Mouse (Mus musculus) hindbrain, embryonic 15.5 days (tissue): ENCODE data around the gene Igfbp5. TPM values are rescaled to one million over a fixed set of nuclear protein-coding genes. Genes with fewer than 3 reads are reported as not detected.

Experiments used
- ATAC-seq: fragments of 200-750 bp; cut with Nextera tagmentation; 2 replicates; pipeline ENCODE4 v1.8.0; 2017; ENCODE audit warnings: low read depth, moderate number of reproducible peaks, moderate TSS enrichment; ENCODE audit not compliant: low FRiP score
- H3K27ac ChIP-seq: fragments of 300-500 bp; sonication (generic); replicated peaks from 2 replicates; pipeline ENCODE4 v1.5.1; 2015; ENCODE audit warnings: mild to moderate bottlenecking, inconsistent platforms
- H3K27me3 ChIP-seq: fragments of 300-500 bp; sonication (generic); 2 replicates; pipeline ENCODE4 v1.6.1; 2015; ENCODE audit warnings: control low read depth, inconsistent platforms
- H3K36me3 ChIP-seq: fragments of 300-500 bp; sonication (generic); 2 replicates; pipeline ENCODE4 v1.6.1; 2015; ENCODE audit warnings: control low read depth, inconsistent platforms
- H3K4me1 ChIP-seq: fragments of 300-500 bp; sonication (generic); replicated peaks from 2 replicates; pipeline ENCODE4 v1.6.1; 2015; ENCODE audit warnings: control low read depth, inconsistent platforms
- H3K4me2 ChIP-seq: fragments of 300-500 bp; sonication (generic); 2 replicates; pipeline ENCODE4 v1.6.1; 2015; ENCODE audit warnings: moderate library complexity, mild to moderate bottlenecking, inconsistent platforms
- H3K4me3 ChIP-seq: fragments of 300-500 bp; sonication (generic); 2 replicates; pipeline ENCODE4 v1.5.1; 2015; ENCODE audit warnings: mild to moderate bottlenecking, inconsistent platforms
- H3K9ac ChIP-seq: fragments of 300-500 bp; sonication (generic); 2 replicates; pipeline ENCODE4 v1.6.1; 2015; ENCODE audit warnings: inconsistent platforms
- H3K9me3 ChIP-seq: fragments of 300-500 bp; sonication (generic); 2 replicates; pipeline ENCODE4 v1.6.1; 2016; ENCODE audit warnings: control low read depth, inconsistent platforms
- WGBS: fragments of 180-500 bp; shearing (Covaris S2); methylation state at CpG from one replicate; pipeline ENCODE4 v1.1.7; 2015; 5-methylcytosine and 5-hydroxymethylcytosine counted together
- polyA plus RNA-seq: library from polyadenylated mRNA; unstranded; fragments of >200 nt; fragmentation: Nextera tagmentation; extraction: Ambion mirVana; gene quantifications from 2 replicates; pipeline ENCODE4 v1.2.1, GENCODE M21; 2015

The Igfbp5 gene
- polyA plus RNA-seq, 1 experiment from 2014 or later: 56.5 TPM

GRCm38 (mm10) chr1:72866417-72866816 lies 8.3 kb downstream of the Igfbp5 start:
- Histone ChIP-seq H3K9ac (no peak overlapping the region), H3K36me3 (no peaks in the 10 kb centered on the region), H3K27ac (0 out of 2 replicates have a peak overlapping the region, but pooled peaks have one; percentile 10), H3K9me3 (no peaks in the 10 kb centered on the region), H3K4me1 (peaks cover 31% of the 10 kb centered on the region), H3K4me2 (no peak overlapping the region), H3K4me3 (no peak overlapping the region), H3K27me3 (0 out of 2 replicates have a peak, but pooled peaks cover 4% of the 10 kb centered on the region)
- ATAC-seq: no peak
- 50% methylated on average over 5 of the region's 5 CpGs for WGBS

GRCm38 (mm10) chr1:72865900-72866299 lies 8.8 kb downstream of the Igfbp5 start:
- ATAC-seq: no peak
- Histone ChIP-seq H3K9me3 (no peaks in the 10 kb centered on the region), H3K36me3 (no peaks in the 10 kb centered on the region), H3K4me1 (peaks cover 29% of the 10 kb centered on the region), H3K4me3 (no peak overlapping the region), H3K27me3 (0 out of 2 replicates have a peak, but pooled peaks cover 4% of the 10 kb centered on the region), H3K9ac (no peak overlapping the region), H3K4me2 (peak overlapping the region; percentile 22; the same call in 1 of the 2 replicates), H3K27ac (0 out of 2 replicates have a peak overlapping the region, but pooled peaks have one; percentile 10)
- WGBS: 7% methylated on average over 6 of the region's 6 CpGs

DNA sequence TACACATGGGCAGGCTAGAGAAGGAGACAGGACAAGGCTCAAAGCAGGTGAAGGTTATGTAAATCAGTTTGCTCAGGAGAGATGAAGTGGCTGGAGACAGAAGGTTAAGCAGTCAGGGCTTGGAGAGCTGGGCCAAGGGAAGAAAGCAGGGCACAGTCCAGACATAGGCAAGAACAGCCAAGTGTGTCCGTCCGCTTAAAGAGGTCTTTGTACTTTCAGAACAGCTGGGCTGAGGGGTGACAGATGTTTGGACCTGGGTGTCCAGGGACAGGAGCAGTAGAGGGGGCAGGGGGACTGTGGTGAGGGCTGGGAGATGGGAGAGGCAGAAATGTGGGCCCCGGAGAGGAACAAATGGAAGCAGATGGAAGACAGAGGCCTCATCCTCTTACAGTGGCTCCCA lies 10.4 kb downstream of the Igfbp5 start:
- Histone ChIP-seq H3K4me3 (no peak overlapping the region), H3K36me3 (no peaks in the 10 kb centered on the region), H3K4me2 (no peak overlapping the region), H3K9ac (no peak overlapping the region), H3K27ac (no peak overlapping the region), H3K4me1 (peaks cover 16% of the 10 kb centered on the region), H3K27me3 (0 out of 2 replicates have a peak, but pooled peaks cover 3% of the 10 kb centered on the region), H3K9me3 (no peaks in the 10 kb centered on the region)
- WGBS: 69% methylated on average over 3 of the region's 3 CpGs
- ATAC-seq: no peak

GRCm38 (mm10) chr1:72863692-72864091 lies 11.0 kb downstream of the Igfbp5 start:
- no peaks in the 10 kb centered on the region for H3K27me3 ChIP-seq
- ATAC-seq: no peak
- no peaks in the 10 kb centered on the region for H3K9me3 ChIP-seq
- 89% methylated on average over 8 of the region's 8 CpGs for WGBS
- H3K36me3 ChIP-seq: no peaks in the 10 kb centered on the region
- H3K9ac ChIP-seq: no peak overlapping the region
- H3K4me3 ChIP-seq: no peak overlapping the region
- no peak overlapping the region for H3K4me2 ChIP-seq
- H3K27ac ChIP-seq: no peak overlapping the region
- H3K4me1 ChIP-seq: peaks cover 21% of the 10 kb centered on the region

- no peak overlapping the region for H3K27ac ChIP-seq
- H3K4me2 ChIP-seq: no peak overlapping the region
- no peaks in the 10 kb centered on the region for H3K36me3 ChIP-seq
- no peaks in the 10 kb centered on the region for H3K9me3 ChIP-seq
- H3K4me3 ChIP-seq: no peak overlapping the region
- WGBS: 90% methylated on average over 21 of the region's 21 CpGs
- H3K9ac ChIP-seq: no peak overlapping the region
- H3K27me3 ChIP-seq: no peaks in the 10 kb centered on the region
- no peak for ATAC-seq
- H3K4me1 ChIP-seq: peaks cover 19% of the 10 kb centered on the region
These were observed 12.4 kb downstream of the Igfbp5 start for GRCm38 (mm10) chr1:72862248-72862647.

DNA sequence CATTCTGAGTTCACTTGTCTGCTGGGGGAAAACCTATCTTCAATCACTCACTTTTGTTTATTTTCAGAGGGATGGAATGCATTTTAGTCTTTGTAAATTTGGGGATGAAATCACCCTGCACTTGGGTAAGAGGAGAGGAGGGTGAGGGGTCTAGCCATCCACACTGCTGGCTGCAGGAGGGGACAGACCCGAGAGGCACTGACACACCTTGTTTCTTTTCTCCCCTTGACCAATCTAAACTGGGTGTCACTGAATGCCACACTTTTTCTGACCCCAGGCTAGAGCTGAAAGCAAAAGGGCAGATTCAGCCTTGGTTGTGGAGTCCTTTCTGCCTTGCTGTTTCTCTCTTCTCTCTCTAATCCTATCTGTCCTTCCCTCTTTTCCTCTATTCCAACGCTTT lies 13.0 kb downstream of the Igfbp5 start:
- no peak for ATAC-seq
- Histone ChIP-seq H3K27ac (no peak overlapping the region), H3K9me3 (no peaks in the 10 kb centered on the region), H3K4me3 (no peak overlapping the region), H3K4me1 (peaks cover 19% of the 10 kb centered on the region), H3K36me3 (no peaks in the 10 kb centered on the region), H3K9ac (no peak overlapping the region), H3K27me3 (no peaks in the 10 kb centered on the region), H3K4me2 (no peak overlapping the region)
- 74% methylated on average over 2 of the region's 2 CpGs for WGBS

GRCm38 (mm10) chr1:72860502-72860901 lies 14.2 kb downstream of the Igfbp5 start:
- H3K4me3 ChIP-seq: no peak overlapping the region
- 90% methylated on average over 2 of the region's 2 CpGs for WGBS
- H3K36me3 ChIP-seq: no peaks in the 10 kb centered on the region
- H3K4me1 ChIP-seq: peaks cover 11% of the 10 kb centered on the region
- no peak overlapping the region for H3K4me2 ChIP-seq
- no peaks in the 10 kb centered on the region for H3K27me3 ChIP-seq
- no peak overlapping the region for H3K27ac ChIP-seq
- no peaks in the 10 kb centered on the region for H3K9me3 ChIP-seq
- ATAC-seq: no peak
- no peak overlapping the region for H3K9ac ChIP-seq

DNA sequence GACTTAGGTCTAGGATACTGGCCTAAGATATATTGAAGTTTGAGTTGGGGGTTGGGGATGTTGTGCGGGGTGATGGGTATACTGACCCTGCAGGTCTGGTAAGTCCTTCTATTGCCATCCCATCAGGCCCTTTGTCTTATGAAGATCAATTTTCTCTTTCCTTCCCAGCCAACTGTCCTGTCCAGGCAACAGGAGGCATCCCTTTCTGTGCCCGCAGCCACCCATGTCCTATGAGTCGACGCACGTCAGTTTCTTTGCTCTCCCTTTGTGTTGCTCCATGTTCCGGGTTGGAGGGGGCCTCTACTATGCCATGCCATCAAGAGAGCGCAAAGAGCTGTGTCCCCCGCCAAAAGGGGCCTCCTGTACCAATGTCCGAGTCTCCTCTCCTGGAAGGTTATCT lies 14.7 kb downstream of the Igfbp5 start:
- 93% methylated on average over 9 of the region's 9 CpGs for WGBS
- H3K4me3 ChIP-seq: no peak overlapping the region
- H3K4me2 ChIP-seq: no peak overlapping the region
- H3K4me1 ChIP-seq: peaks cover 11% of the 10 kb centered on the region
- no peak overlapping the region for H3K27ac ChIP-seq
- no peak overlapping the region for H3K9ac ChIP-seq
- no peaks in the 10 kb centered on the region for H3K27me3 ChIP-seq
- no peaks in the 10 kb centered on the region for H3K36me3 ChIP-seq
- ATAC-seq: no peak
- H3K9me3 ChIP-seq: no peaks in the 10 kb centered on the region

DNA sequence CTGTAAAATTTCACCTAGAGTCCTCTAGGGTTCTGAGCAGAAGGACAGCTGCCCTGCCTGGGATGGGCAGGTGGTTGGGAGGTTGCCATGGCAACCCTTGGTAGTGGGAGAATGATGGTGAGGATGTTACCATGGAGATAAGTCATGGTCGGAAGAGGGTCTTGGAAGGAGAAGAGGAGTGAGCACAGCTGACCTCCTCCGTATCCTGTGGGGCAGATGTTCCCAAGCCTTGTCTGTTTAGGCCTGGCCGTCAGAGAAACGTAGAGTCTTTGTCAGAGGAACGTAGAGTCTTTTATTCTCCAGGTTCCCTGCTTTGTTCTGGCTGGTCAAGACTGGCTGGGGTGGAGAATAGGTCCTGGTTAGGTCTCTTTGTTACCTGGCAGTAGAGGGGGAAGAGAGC lies 15.8 kb downstream of the Igfbp5 start:
- no peak overlapping the region for H3K4me2 ChIP-seq
- H3K27me3 ChIP-seq: no peaks in the 10 kb centered on the region
- no peak overlapping the region for H3K4me3 ChIP-seq
- H3K27ac ChIP-seq: peak overlapping the region; percentile 4; the same call in 1 of the 2 replicates
- no peaks in the 10 kb centered on the region for H3K9me3 ChIP-seq
- no peaks in the 10 kb centered on the region for H3K36me3 ChIP-seq
- no peak overlapping the region for H3K9ac ChIP-seq
- ATAC-seq: peak; percentile 42; the same call in 1 of the 2 replicates
- H3K4me1 ChIP-seq: peaks cover 21% of the 10 kb centered on the region
- 12% methylated on average over 5 of the region's 5 CpGs for WGBS

DNA sequence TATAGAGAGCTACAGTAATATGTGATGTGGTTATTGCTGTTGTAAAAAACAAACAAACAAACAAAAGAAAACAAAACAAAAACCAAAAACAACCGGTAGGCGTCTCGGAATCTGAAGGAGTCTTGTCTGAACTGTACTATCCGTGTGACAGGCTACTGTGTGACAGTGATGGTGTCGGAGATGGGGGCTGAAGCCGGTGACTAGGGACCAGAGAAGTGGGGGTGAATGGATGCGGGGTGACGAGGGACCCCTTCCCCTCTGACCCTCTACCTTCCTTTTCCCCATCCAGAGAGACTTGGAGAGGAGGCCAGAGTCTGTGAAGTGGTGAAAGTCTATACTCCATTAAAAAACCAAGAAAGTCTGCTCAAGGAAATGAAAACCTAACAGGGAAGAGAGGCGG lies 16.4 kb downstream of the Igfbp5 start:
- Histone ChIP-seq H3K27me3 (no peaks in the 10 kb centered on the region), H3K9ac (no peak overlapping the region), H3K4me3 (no peak overlapping the region), H3K36me3 (no peaks in the 10 kb centered on the region), H3K4me1 (peaks cover 21% of the 10 kb centered on the region), H3K9me3 (no peaks in the 10 kb centered on the region), H3K4me2 (no peak overlapping the region), H3K27ac (no peak overlapping the region)
- WGBS: 88% methylated on average over 9 of the region's 9 CpGs
- ATAC-seq: no peak

- peaks cover 21% of the 10 kb centered on the region for H3K4me1 ChIP-seq
- H3K27me3 ChIP-seq: no peaks in the 10 kb centered on the region
- H3K36me3 ChIP-seq: no peaks in the 10 kb centered on the region
- 66% methylated on average over 5 of the region's 5 CpGs for WGBS
- no peak overlapping the region for H3K27ac ChIP-seq
- no peak overlapping the region for H3K4me3 ChIP-seq
- no peak overlapping the region for H3K9ac ChIP-seq
- H3K9me3 ChIP-seq: no peaks in the 10 kb centered on the region
- H3K4me2 ChIP-seq: no peak overlapping the region
- ATAC-seq: no peak
These were observed 17.1 kb downstream of the Igfbp5 start for GRCm38 (mm10) chr1:72857631-72858030.

DNA sequence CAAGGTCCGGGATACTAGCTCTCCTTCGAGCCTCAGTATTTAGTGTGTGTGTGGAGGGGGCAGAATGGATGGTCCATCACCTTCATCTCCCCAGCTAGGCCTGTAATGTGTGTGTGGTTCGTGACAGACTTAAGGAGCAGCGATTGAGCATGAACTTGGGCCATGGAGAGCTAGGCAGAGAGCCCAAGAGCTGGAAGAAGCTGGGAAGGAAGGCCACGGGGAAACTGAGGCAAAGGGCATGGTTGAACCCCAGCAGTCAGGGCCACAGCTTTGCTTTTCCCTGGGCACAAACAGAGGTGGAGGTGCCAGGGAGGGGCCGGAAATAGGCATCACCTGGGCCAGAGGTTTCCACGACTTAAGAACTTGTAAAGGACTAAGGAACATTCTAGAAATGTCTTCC lies 17.5 kb downstream of the Igfbp5 start:
- WGBS: 91% methylated on average over 7 of the region's 7 CpGs
- H3K9ac ChIP-seq: no peak overlapping the region
- H3K4me1 ChIP-seq: peaks cover 21% of the 10 kb centered on the region
- no peak overlapping the region for H3K27ac ChIP-seq
- no peaks in the 10 kb centered on the region for H3K9me3 ChIP-seq
- no peak overlapping the region for H3K4me2 ChIP-seq
- H3K4me3 ChIP-seq: no peak overlapping the region
- ATAC-seq: no peak
- H3K36me3 ChIP-seq: no peaks in the 10 kb centered on the region
- no peaks in the 10 kb centered on the region for H3K27me3 ChIP-seq

DNA sequence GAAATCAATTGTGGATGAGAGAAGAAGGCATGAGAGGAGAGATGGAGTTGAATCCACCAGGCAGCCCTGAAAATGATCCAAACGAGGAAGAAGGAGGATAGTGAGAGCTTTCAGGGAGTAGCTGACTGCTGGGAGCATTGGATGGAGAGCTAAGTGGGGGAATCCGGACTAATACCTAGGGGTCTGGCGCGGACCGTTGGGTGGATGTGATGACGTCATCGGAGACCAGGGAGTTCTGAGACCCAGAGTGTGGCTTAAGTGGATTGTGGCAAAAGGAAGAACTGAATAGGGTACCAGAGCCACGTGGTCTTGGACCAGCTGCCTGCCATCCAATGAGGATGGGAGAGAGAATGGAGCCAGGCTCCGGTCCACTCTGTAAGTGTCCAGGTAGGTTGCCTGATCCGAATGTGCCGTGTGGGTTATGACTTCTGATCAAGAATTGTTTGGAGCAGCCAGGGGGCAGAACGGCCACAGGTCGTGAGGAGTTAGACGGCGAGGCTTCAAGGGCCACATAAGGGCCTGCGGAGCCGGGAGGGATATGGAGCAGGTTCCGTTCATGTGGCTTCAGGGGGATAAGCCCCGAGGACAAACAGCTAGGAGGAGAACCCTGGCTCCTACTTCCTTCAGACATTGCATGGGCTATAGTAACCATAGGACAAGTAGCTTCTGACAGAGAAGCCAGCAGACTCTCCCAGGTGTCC lies 18.3 kb downstream of the Igfbp5 start:
- WGBS: 87% methylated on average over 19 of the region's 19 CpGs
- no peaks in the 10 kb centered on the region for H3K27me3 ChIP-seq
- H3K4me2 ChIP-seq: no peak overlapping the region
- no peak overlapping the region for H3K4me3 ChIP-seq
- H3K9me3 ChIP-seq: no peaks in the 10 kb centered on the region
- H3K4me1 ChIP-seq: peaks cover 21% of the 10 kb centered on the region
- H3K9ac ChIP-seq: no peak overlapping the region
- no peaks in the 10 kb centered on the region for H3K36me3 ChIP-seq
- no peak overlapping the region for H3K27ac ChIP-seq
- ATAC-seq: no peak
